Comparison of ENCODE assay signal across 16 mouse cellular contexts in genomic region chr5:112695254-112695711, GRCm38 (mm10).
DNase-seq lines count a peak whose midpoint lies in the region; ATAC-seq lines count a peak whose summit lies in the region.
"Had no signal": no experiment of that assay in that cellular context is flagged by ENCODE, and none has a peak within 500 bp of the region (broad histone marks: within the 10 kb centered on the region; RNA-seq: fewer than 3 reads in every experiment).

No protein-coding gene starts in this region.

- WGBS in limb, embryonic 11.5 days, result 50% methylated on average over 7 of the region's 7 CpGs
- 52% methylated on average over 7 of the region's 7 CpGs for WGBS in limb, embryonic 10.5 days
- WGBS in embryonic facial prominence, embryonic 15.5 days, result 28% methylated on average over 7 of the region's 7 CpGs
- 52% methylated on average over 7 of the region's 7 CpGs for WGBS in kidney, embryonic 15.5 days

- ATAC-seq in limb, embryonic 11.5 days (ENCODE audit: insufficient number of reproducible peaks, low FRiP score, low TSS enrichment, low read depth), result no peak
- ATAC-seq in embryonic facial prominence, embryonic 15.5 days (ENCODE audit: insufficient number of reproducible peaks, low FRiP score, low TSS enrichment, low read depth), result no peak
- no peak for ATAC-seq in kidney, embryonic 15.5 days (replicated peaks; ENCODE audit: low FRiP score)

- H3K36me3 ChIP-seq in limb, embryonic 11.5 days (ENCODE audit: control insufficient read depth, insufficient read depth, low read length), result no peaks in the 10 kb centered on the region
- H3K36me3 ChIP-seq in limb, embryonic 10.5 days, result no peaks in the 10 kb centered on the region
- no peaks in the 10 kb centered on the region for H3K36me3 ChIP-seq in embryonic facial prominence, embryonic 15.5 days
- no peaks in the 10 kb centered on the region for H3K36me3 ChIP-seq in kidney, embryonic 15.5 days

- H3K4me2 ChIP-seq in limb, embryonic 11.5 days (ENCODE audit: low read depth, severe bottlenecking), result no peak overlapping the region
- H3K4me2 ChIP-seq in embryonic facial prominence, embryonic 15.5 days (replicated peaks), result no peak overlapping the region
- no peak overlapping the region for H3K4me2 ChIP-seq in kidney, embryonic 15.5 days
- H3K4me2 ChIP-seq: liver, embryonic 11.5 days had no signal

- H3K27ac ChIP-seq in limb, embryonic 11.5 days (replicated peaks; ENCODE audit: low read depth, low read length), result no peak overlapping the region
- no peak overlapping the region for H3K27ac ChIP-seq in limb, embryonic 10.5 days
- H3K27ac ChIP-seq in embryonic facial prominence, embryonic 15.5 days (replicated peaks), result peak overlapping the region; percentile 34; the same call in 1 of the 2 replicates
- H3K27ac ChIP-seq in kidney, embryonic 15.5 days, result no peak overlapping the region
- H3K27ac ChIP-seq: heart, embryonic 10.5 days had no signal

- H3K4me3 ChIP-seq in limb, embryonic 11.5 days (ENCODE audit: low read depth, low read length), result no peak overlapping the region
- no peak overlapping the region for H3K4me3 ChIP-seq in limb, embryonic 10.5 days
- no peak overlapping the region for H3K4me3 ChIP-seq in embryonic facial prominence, embryonic 15.5 days (replicated peaks)
- no peak overlapping the region for H3K4me3 ChIP-seq in kidney, embryonic 15.5 days (replicated peaks)
- H3K4me3 ChIP-seq: heart, embryonic 10.5 days had no signal

- H3K9me3 ChIP-seq in limb, embryonic 11.5 days (ENCODE audit: control insufficient read depth, low read length), result no peaks in the 10 kb centered on the region
- no peaks in the 10 kb centered on the region for H3K9me3 ChIP-seq in limb, embryonic 10.5 days (replicated peaks)
- no peaks in the 10 kb centered on the region for H3K9me3 ChIP-seq in embryonic facial prominence, embryonic 15.5 days (replicated peaks)
- H3K9me3 ChIP-seq in kidney, embryonic 15.5 days (replicated peaks), result no peaks in the 10 kb centered on the region
- H3K9me3 ChIP-seq: heart, embryonic 10.5 days had no signal

- H3K9ac ChIP-seq in limb, embryonic 11.5 days (ENCODE audit: low read length), result no peak overlapping the region
- H3K9ac ChIP-seq in embryonic facial prominence, embryonic 15.5 days, result no peak overlapping the region
- H3K9ac ChIP-seq in kidney, embryonic 15.5 days, result no peak overlapping the region

- no peaks in the 10 kb centered on the region for H3K4me1 ChIP-seq in limb, embryonic 11.5 days (ENCODE audit: control insufficient read depth, insufficient read depth, low read length)
- H3K4me1 ChIP-seq in limb, embryonic 10.5 days, result peaks cover 5% of the 10 kb centered on the region; the same call in 1 of the 2 replicates
- no peaks in the 10 kb centered on the region for H3K4me1 ChIP-seq in embryonic facial prominence, embryonic 15.5 days
- no peaks in the 10 kb centered on the region for H3K4me1 ChIP-seq in kidney, embryonic 15.5 days

- H3K27me3 ChIP-seq in limb, embryonic 11.5 days (ENCODE audit: control insufficient read depth, insufficient read depth, low read length), result no peaks in the 10 kb centered on the region
- H3K27me3 ChIP-seq in limb, embryonic 10.5 days (ENCODE audit: low read depth, poor library complexity, severe bottlenecking), result no peaks in the 10 kb centered on the region
- H3K27me3 ChIP-seq in embryonic facial prominence, embryonic 15.5 days, result no peaks in the 10 kb centered on the region
- H3K27me3 ChIP-seq in kidney, embryonic 15.5 days, result no peaks in the 10 kb centered on the region
- H3K27me3 ChIP-seq: CH12.LX had no signal

- peak; percentile 23 for DNase-seq in limb, embryonic 11.5 days (ENCODE audit: low spot score)
- no peak for DNase-seq in limb, embryonic 10.5 days (ENCODE audit: low spot score)
- DNase-seq in embryo, embryonic 11 days, result peak; percentile 38
- peak; percentile 5 for DNase-seq in lung, postnatal 14 days
- no peak for DNase-seq in ovary, postnatal 36 days (ENCODE audit: low spot score)
- DNase-seq: cerebellum, adult 18-20 months; gastrocnemius, postnatal 25 days; heart, postnatal 4 days; kidney, adult 11 months; kidney, postnatal 4 days; right cerebral cortex, postnatal 4 days had no signal

Comparison
In these comparisons a context has a peak if more than half of its experiments do, and no peak if none do; other contexts are left out.
1. DNase-seq: peak in limb, embryonic 11.5 days (single experiment), embryo, embryonic 11 days (single experiment) and lung, postnatal 14 days (single experiment); none in limb, embryonic 10.5 days (single experiment) and ovary, postnatal 36 days (single experiment).